Mouse (Mus musculus) G1E (cell line): ENCODE measurements around the gene Smad3. TPM values are rescaled to one million over a fixed set of nuclear protein-coding genes. Genes with fewer than 3 reads are reported as not detected.
A peak's percentile ranks its signal among the peaks of the same experiment; 100 is the strongest.

ENCODE experiments used
- ATAC-seq: 2 replicates; pipeline ENCODE4 v1.8.0; 2016; ENCODE audit warnings: mild to moderate bottlenecking; ENCODE audit not compliant: insufficient number of reproducible peaks, poor library complexity, low FRiP score, severe bottlenecking; ENCODE audit errors: extremely low read depth
- DNase-seq: peaks from one replicate; pipeline ENCODE4 v3.0.0; 2012; ENCODE audit warnings: low spot score
- H3K27me3 ChIP-seq: 2 replicates; pipeline ENCODE4 v1.6.1; 2012; ENCODE audit warnings: mild to moderate bottlenecking, low read length, inconsistent platforms; ENCODE audit not compliant: insufficient read depth
- H3K36me3 ChIP-seq: replicated peaks from 2 replicates; pipeline ENCODE3; 2012; ENCODE audit warnings: mild to moderate bottlenecking, inconsistent platforms
- H3K4me1 ChIP-seq: 2 replicates; pipeline ENCODE4 v1.6.1; 2012; ENCODE audit warnings: low read depth, low read length, inconsistent platforms, mixed read lengths; ENCODE audit not compliant: insufficient read depth
- H3K4me3 ChIP-seq: 2 replicates; pipeline ENCODE4 v1.5.1; 2012; ENCODE audit warnings: low read depth, mild to moderate bottlenecking, inconsistent platforms, low read length, moderate library complexity, mixed read lengths
- H3K9me3 ChIP-seq: replicated peaks from 2 replicates; pipeline ENCODE4 v1.6.1; 2012; ENCODE audit warnings: inconsistent platforms
- CTCF ChIP-seq: IDR thresholded peaks from 2 replicates; pipeline ENCODE4 v1.5.1; 2012; ENCODE audit warnings: low read depth, low read length, inconsistent platforms, mixed read lengths
- GATA1 ChIP-seq: IDR thresholded peaks from 2 replicates; pipeline ENCODE4 v1.6.1; 2012; ENCODE audit warnings: borderline replicate concordance, low read length, inconsistent platforms, mixed read lengths
- GATA2 ChIP-seq: IDR thresholded peaks from 2 replicates; pipeline ENCODE4 v1.6.1; 2012; ENCODE audit warnings: low read depth, low read length, inconsistent platforms, borderline replicate concordance
- POLR2AphosphoS5 ChIP-seq: IDR thresholded peaks from 2 replicates; pipeline ENCODE4 v1.6.1; 2012; ENCODE audit warnings: low read depth, low read length, inconsistent platforms; ENCODE audit not compliant: insufficient replicate concordance
- TAL1 ChIP-seq: conservative IDR thresholded peaks from 2 replicates; pipeline ENCODE4 v1.6.1; 2012; ENCODE audit warnings: low read depth, low read length, inconsistent platforms, mixed read lengths
- polyA plus RNA-seq: library from polyadenylated mRNA; stranded (reverse); fragments of >175 nt; gene quantifications from 2 replicates; pipeline ENCODE4 v1.2.3, GENCODE M21; 2012
- total RNA-seq, 2 experiments: library from RNA; stranded (forward) in 1 of 2; stranded (reverse) in 1 of 2; fragments of 200-1000 nt in 1 of 2; fragments of >200 nt in 1 of 2; fragmentation: Nextera tagmentation in 1 of 2; gene quantifications; 2 replicates each; pipeline ENCODE4 v1.2.3; 2014 to 2017

Smad3 gene
- total RNA-seq (2014; fragmentation: Nextera tagmentation) (1.2 and 2.2 TPM in 2 replicates), total RNA-seq (2017) (3.2 and 4.8 TPM in 2 replicates), polyA plus RNA-seq (0.69 and 0.87 TPM in 2 replicates)

DNA sequence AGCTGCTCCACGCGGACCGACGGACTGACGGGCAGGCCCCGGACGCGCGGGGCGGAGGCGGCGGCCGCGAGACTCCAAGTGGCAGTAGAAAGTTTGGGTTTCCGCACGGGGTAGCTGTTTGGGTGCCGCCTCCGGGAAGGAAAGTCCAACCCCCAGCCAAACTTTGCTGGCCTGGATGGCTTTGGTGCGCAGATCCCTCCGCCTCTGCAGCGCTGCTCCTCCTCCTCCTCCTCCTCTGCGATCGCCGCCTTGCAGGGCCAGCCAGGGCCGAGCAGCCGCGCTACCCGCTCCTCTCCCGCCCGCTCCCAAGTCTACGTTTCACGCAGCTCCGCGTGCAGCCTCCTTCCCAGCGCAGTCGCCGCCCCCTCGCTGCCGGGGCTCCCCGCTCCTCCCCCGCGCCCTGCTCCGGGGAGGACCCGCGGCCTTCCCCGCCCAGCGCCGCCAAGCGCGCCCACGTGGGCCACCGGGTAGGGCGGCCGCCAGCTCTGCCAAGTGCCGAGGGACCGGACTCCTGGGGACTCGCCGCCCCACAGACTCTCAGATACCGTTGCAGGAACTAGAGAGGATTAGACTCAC, at the start of gene Smad3:
TSS of gene Smad3 (minus strand) at position 130 of the 576 bp plus-strand sequence.
- TF ChIP-seq GATA1 (no peak), POLR2AphosphoS5 (no peak), GATA2 (no peak), CTCF (no peak), TAL1 (no peak)
- peak; percentile 45 for ATAC-seq
- no peaks in the 10 kb centered on the region; the same call in 1 of the 2 replicates for H3K4me1 ChIP-seq
- H3K36me3 ChIP-seq = no peaks in the 10 kb centered on the region
- DNase-seq = peak; percentile 23
- H3K9me3 ChIP-seq = no peaks in the 10 kb centered on the region
- peak within 1 kb of the TSS; percentile 59 for H3K4me3 ChIP-seq
- H3K27me3 ChIP-seq = peaks cover 31% of the 10 kb centered on the region; the same call in 1 of the 2 replicates

DNA sequence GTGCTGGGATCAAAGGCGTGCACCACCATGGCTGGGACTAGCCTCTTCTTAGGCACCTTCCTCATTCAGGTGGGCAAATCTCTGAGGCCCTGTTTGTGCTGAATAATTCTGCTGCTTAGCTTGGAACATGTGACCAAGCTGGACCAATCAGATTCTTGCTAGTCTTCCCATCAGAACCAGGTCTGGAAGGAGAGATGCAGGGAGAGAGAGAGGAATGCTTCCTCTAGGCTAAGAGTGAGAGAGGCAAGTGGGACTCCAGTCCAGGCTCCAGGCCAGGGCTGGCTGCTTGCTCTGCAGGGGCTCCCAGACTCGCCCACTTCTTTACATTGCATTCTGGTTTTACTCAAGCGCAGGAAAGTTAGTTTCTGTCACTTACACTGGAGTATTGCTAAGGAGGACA, 47.1 kb upstream of the Smad3 start:
- no peak overlapping the region for H3K4me3 ChIP-seq
- H3K27me3 ChIP-seq = peaks cover 14% of the 10 kb centered on the region
- no peaks in the 10 kb centered on the region for H3K4me1 ChIP-seq
- H3K9me3 ChIP-seq = no peaks in the 10 kb centered on the region
- no peak for DNase-seq
- no peak for ATAC-seq
- TF ChIP-seq GATA2 (no peak), CTCF (no peak), POLR2AphosphoS5 (no peak), TAL1 (no peak), GATA1 (no peak)
- no peaks in the 10 kb centered on the region for H3K36me3 ChIP-seq

GRCm38 (mm10) chr9:63803181-63803591, 45.4 kb upstream of the Smad3 start:
- H3K36me3 ChIP-seq = no peaks in the 10 kb centered on the region
- H3K4me3 ChIP-seq = no peak overlapping the region
- H3K9me3 ChIP-seq = no peaks in the 10 kb centered on the region
- no peak for DNase-seq
- no peaks in the 10 kb centered on the region for H3K4me1 ChIP-seq
- ATAC-seq = no peak
- TF ChIP-seq TAL1 = no peak
- no peak for TF ChIP-seq GATA1
- no peak for TF ChIP-seq POLR2AphosphoS5
- no peak for TF ChIP-seq CTCF
- no peak for TF ChIP-seq GATA2
- peaks cover 15% of the 10 kb centered on the region for H3K27me3 ChIP-seq

GRCm38 (mm10) chr9:63802504-63802903, 44.7 kb upstream of the Smad3 start:
- Histone ChIP-seq H3K9me3 (no peaks in the 10 kb centered on the region), H3K4me1 (no peaks in the 10 kb centered on the region), H3K4me3 (no peak overlapping the region), H3K27me3 (peaks cover 15% of the 10 kb centered on the region), H3K36me3 (no peaks in the 10 kb centered on the region)
- DNase-seq = no peak
- TF ChIP-seq CTCF (no peak), GATA1 (no peak), POLR2AphosphoS5 (no peak), TAL1 (no peak), GATA2 (no peak)
- ATAC-seq = no peak

GRCm38 (mm10) chr9:63802080-63802479, 44.3 kb upstream of the Smad3 start:
- H3K9me3 ChIP-seq = no peaks in the 10 kb centered on the region
- H3K27me3 ChIP-seq = peaks cover 15% of the 10 kb centered on the region
- no peaks in the 10 kb centered on the region for H3K4me1 ChIP-seq
- H3K36me3 ChIP-seq = no peaks in the 10 kb centered on the region
- no peak for ATAC-seq
- DNase-seq = no peak
- TF ChIP-seq TAL1 (no peak), GATA2 (no peak), CTCF (no peak), POLR2AphosphoS5 (no peak), GATA1 (no peak)
- no peak overlapping the region for H3K4me3 ChIP-seq

- Histone ChIP-seq H3K4me1 (no peaks in the 10 kb centered on the region), H3K9me3 (no peaks in the 10 kb centered on the region), H3K27me3 (peaks cover 18% of the 10 kb centered on the region), H3K36me3 (no peaks in the 10 kb centered on the region), H3K4me3 (no peak overlapping the region)
- ATAC-seq (no peak), DNase-seq (no peak)
- TF ChIP-seq GATA2 (no peak), CTCF (no peak), POLR2AphosphoS5 (no peak), GATA1 (no peak), TAL1 (no peak)
These were observed 38.6 kb upstream of the Smad3 start for GRCm38 (mm10) chr9:63796429-63796828.
